Mouse (Mus musculus) mouse embryonic stem cell (cell line): ENCODE measurements around the gene Rplp0.

Experiments
- in situ Hi-C, 2 experiments: fragments of 300-500 bp; cut with MboI; formaldehyde crosslinking; loops; 1 replicate in 1 of 2; 3 replicates in 1 of 2; pipeline ENCODE4 v1.14.3; 2019 to 2020; ENCODE audit warnings: low sequenced_read_pairs in 2 of 2, low pct_unique_long_range_greater_than_20kb in 1 of 2, mixed read lengths in 1 of 2; ENCODE audit not compliant: unreplicated experiment in 1 of 2

The Rplp0 gene

DNA sequence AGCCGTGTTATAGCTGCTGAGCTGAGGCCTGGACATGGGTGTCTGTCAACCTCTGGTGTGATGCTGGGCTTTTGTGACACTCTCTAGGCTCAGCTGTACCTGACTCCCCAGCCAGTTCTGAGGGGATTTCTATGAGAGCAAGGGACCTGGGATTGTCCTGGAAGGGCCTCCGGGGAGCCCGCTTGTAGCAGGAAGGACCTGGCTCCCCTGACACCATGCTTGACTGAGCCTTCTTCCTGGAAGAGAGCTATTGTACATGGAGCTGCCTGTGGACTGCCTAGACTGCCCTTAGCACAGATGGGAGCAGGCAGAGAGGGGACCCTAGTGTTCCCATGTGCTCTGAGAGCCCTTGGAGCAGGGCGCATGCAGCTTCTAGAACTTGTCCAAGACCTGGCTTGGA lies 33.9 kb upstream of the Rplp0 start:
- in situ Hi-C loops, result no loop called here

- in situ Hi-C loops, result no loop called here
Observed at GRCm38 (mm10) chr5:115525943-115526342, 33.3 kb upstream of the Rplp0 start.

DNA sequence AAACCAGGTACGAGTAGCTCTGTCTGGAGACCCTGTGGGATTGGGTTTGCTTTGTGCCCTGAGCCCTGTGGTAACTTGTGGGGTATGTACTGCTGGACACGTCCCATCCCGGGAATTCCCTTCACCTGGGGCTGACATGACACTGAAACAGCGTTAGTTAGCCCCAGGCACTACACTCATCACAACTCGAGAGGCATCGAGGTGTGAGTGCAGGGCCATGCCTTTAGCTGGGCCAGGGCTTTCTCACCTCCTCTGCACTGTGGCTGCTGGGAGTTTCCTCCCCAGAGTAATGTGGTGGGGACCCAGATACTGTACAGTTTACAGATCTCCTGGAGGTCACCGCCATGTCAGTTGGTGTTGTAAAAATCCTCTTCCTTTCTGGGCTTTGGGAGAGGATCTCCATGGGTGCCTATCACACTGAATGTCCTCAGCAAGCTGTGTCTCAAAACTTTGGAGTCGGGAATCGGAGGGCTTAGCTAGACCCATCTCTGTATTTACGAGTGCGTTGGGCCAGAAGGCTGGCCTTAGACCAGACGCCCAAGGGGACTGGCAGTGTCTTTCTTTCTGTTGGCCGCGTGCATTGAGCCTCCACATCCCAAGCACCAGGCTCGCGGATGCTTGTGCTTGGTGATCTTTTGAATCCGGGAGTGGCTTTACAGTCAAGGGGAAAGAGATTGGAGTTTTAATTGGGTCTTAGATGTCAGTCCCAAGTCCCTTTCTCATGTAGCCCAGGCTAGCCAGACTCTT lies 32.6 kb upstream of the Rplp0 start:
- in situ Hi-C loops, result no loop called here

- in situ Hi-C loops, result no loop called here
Observed at GRCm38 (mm10) chr5:115528128-115528527, 31.1 kb upstream of the Rplp0 start.

- in situ Hi-C loops, result no loop called here
Observed at GRCm38 (mm10) chr5:115529364-115529741, 29.9 kb upstream of the Rplp0 start.

- in situ Hi-C loops, result no loop called here
Observed at GRCm38 (mm10) chr5:115529742-115530446, 29.4 kb upstream of the Rplp0 start.

DNA sequence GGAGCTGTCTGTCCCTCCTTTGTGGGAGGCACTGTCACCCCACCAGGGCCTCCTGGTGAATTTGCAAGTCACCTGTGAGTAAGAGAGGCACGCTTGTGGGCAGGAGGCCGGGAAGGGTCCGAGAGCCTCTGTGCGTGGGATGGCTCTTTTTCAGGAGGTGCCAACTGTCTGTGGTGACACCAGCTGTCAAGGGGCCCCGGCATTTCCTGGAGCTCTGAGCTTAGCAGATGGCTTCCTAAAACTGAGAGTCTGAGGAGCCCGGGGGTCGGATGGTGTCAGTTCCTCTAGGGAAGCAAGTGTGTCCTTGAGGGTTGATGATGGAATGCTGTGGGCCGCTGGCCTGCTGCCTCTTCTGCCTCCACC lies 28.8 kb upstream of the Rplp0 start:
- in situ Hi-C loops, result no loop called here

DNA sequence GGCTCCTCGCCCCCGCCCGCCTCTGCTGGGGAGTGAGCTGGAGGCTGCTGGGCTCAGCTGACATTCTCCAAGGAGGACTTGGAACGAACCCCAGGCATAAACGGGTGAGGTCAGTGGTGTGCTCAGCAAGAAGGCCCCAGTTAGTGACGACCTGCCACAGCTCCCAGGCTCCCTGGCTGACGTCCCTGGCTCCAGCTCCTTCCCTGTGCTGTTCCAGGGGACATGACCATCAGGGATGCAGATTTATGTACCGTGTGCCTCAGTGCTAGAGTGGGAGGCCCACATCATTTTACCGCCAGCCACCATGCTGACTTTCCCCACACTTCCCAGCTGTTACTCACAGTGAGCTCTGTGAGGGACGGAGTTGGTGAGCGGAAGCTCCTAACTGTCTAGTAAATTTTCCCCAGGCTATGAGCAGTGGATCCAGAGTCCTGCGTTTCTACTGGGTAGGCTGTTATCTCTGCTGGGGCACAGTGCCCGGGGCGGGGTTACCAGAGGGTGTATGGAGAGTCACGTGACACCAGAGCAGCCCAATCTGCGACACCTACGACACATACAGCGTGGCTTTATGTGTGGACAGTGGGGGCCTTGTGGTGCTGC lies 27.5 kb upstream of the Rplp0 start:
- in situ Hi-C loops, result no loop called here

DNA sequence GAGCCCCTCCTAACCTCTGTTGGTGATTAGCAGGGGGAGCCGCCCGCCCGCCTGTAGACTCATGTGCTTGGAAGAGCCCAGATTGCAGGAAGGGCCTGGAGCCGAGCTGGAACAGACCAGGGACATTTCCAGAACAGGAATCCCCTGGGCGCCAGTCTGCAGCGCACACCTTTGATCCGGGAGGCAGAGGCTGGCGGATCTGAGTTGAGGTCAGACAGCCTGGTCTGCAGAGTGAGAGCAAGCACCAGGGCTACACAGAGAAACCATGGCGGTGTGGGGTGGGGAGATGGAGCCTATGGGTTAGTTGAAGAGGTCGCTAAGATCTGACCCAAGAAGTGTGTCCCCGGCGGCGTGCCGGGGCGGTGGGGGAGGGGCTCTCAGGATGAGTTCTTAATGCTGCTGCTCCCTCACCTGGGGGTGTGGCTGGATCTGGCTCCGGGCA lies 25.0 kb upstream of the Rplp0 start:
- in situ Hi-C loops, result no loop called here

- in situ Hi-C loops, result loop anchor here in 1 of 2 experiments (5.0 kb wide), 1 partner anchor 43 kb away; no protein-coding TSS in a partner anchor
Observed at GRCm38 (mm10) chr5:115534856-115535255, 24.4 kb upstream of the Rplp0 start.

GRCm38 (mm10) chr5:115535635-115536034 lies 23.6 kb upstream of the Rplp0 start:
- in situ Hi-C loops, result loop anchor here in 1 of 2 experiments (5.0 kb wide), 1 partner anchor 43 kb away; no protein-coding TSS in a partner anchor

DNA sequence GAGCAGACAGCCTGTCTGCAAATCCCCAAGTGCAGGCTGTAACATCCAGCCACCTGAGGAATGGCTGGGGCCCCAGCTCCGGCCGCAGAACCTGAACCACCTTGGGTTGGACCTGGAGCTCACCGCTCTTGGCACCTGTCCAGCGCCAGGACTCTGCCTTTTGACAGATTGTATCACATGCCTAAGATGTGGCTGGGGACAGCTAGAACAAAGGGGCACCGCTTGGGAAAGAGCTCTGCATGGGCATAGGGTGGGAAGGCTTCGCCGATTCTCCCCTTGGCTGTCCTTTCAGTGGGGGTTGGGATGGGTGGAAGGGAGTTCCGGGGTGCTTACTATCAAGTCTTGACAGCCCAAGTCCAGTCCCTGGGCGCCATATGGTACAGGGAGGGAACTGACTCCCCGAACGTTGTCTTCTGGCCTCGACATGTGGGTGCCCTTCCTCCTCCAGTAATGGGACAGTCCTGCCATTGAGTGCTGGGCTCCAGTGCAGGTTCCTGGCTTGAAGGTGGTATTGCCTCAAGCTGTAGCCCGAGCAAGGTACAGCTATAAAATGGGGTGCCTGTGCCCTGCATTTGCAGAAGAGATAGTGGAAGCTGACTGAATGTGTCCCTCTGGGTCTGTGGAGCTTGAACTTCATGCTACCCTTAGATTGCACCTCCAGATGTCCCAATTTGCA lies 21.1 kb upstream of the Rplp0 start:
- in situ Hi-C loops, result loop anchor here in 1 of 2 experiments (5.0 kb wide), 1 partner anchor 46 kb away; no protein-coding TSS in a partner anchor

DNA sequence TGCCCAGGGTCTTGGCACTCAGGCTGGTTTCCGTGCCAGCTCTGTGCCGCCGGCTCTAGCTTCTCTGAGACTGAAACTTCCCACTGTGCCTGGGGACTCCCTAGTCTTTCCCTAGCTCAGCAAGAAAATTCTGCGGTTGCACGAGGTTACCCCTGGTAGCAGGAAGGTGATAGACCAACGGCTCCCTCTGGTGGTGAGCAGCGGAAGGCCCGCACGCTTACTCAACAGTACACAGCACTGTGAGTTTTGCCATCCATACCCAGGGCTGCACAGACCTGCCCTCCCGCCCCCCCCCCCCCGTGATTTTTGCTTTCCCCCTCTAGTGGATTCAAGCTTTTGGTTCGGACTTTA lies 20.6 kb upstream of the Rplp0 start:
- in situ Hi-C loops, result loop anchor here in 1 of 2 experiments (5.0 kb wide), 1 partner anchor 46 kb away; no protein-coding TSS in a partner anchor

DNA sequence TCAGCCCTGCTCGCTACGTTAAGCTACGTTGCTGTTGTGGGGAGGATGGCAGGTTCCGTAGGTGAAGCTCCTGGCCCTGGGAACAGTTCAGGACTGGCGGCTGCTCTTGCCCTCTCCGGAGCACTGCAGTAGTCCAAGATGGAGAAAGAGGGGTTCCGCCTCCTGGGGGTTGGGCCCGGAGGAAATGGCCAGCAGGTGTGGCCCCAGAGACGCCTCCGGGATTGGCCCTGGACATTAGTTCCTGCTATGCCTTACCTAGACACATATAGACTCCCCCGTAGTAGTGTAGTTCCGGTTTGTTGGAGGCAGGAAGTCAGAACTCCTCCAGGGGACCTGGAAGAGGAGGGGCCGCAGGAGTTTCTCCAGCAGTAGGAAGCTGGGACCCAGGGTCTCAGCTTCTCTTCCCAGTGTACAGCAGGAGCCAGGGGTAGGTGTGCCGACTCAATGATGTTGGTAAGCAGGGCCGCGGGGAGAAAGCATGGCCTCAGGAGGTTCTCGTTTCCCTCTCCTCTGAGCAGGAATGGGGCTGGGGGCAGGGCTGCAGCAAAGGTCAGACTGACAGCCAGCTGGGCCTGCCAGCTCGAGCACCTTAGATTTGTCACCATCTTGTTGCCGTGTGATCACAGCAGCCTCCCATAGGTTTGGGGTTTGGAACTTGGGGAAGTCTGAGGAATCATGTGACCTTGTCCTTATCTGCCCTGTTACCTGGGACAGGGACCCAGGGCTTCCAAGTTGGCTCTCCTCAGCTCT lies 16.5 kb upstream of the Rplp0 start:
- in situ Hi-C loops, result loop anchor here in 1 of 2 experiments (5.0 kb wide), 1 partner anchor 41 kb away; no protein-coding TSS in a partner anchor

DNA sequence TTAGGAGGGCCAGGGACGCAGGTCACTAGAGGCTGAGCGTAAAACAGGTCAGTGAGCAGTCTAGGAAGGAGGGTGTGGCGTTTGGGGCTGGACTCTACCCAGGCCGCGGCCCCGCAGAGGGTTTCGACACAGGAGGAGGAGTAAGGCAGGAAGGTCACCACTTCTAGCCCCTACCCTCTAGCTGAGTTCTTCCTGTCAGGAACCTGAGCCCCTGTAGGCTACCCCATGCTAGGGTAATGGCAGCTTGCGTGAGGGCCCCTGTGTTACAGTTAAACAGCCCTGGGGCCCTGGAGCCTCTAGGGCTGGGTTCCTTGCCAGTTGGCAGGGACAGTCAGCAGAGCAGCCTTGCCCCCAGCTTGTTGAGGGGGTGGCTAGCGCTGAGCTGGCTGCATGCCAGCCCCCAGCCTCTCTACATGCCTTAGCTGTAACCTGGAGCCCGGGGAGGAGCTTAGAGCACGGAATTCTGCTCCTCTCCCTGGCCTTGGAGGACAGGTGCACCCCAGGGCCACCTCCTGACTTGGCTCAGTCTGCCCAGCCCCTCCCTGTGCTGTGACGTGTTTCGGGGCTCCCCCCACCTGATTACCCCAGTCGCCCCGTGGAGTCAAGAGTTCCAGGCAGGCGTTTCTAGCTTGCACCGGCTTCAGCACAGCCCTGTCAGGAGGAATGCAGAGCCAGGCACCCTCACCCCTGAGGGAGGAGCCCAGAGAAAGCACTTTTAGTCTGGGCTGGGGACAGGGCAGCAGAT lies 15.6 kb upstream of the Rplp0 start:
- in situ Hi-C loops, result loop anchor here in 1 of 2 experiments (5.0 kb wide), 1 partner anchor 41 kb away; no protein-coding TSS in a partner anchor

GRCm38 (mm10) chr5:115544655-115545185 lies 14.5 kb upstream of the Rplp0 start:
- in situ Hi-C loops, result loop anchor here in 1 of 2 experiments (5.0 kb wide), 1 partner anchor 42 kb away; no protein-coding TSS in a partner anchor

DNA sequence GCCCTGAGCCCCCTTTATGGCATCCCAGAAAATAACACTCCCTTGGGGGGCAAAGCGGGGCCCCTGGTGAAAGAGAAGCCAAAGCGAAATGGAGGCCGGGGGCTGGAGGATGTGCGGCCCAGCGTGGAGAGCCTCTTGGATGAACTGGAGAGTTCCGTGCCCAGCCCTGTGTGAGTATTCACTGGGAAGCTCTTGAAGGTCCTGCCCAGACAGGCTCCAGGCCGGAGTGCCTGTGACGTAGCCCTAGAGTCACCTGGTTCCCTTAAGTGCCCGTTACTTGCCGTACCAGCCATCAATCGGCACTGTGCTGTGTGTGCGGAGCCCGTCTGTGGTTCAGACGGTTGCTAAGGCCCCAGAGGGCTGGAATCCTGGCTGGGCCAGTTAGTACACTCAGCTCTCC lies 13.6 kb upstream of the Rplp0 start:
- in situ Hi-C loops, result no loop called here
